Mouse (Mus musculus) Patski (cell line): ENCODE data around the gene Lypd6b. TPM values are rescaled to one million over a fixed set of nuclear protein-coding genes. Genes with fewer than 3 reads are reported as not detected.

Experiments used
- ATAC-seq: fragments of 100-300 bp; one replicate; pipeline ENCODE4 v1.8.0; 2021
- CTCF ChIA-PET: fragments of 350-600 bp; sonication (Branson Sonifier 250); formaldehyde crosslinking; loops from one replicate; lab custom pipeline; 2022; ENCODE audit warnings: inconsistent platforms; lab: Charles Lee
- POLR2A ChIA-PET: fragments of 350-600 bp; sonication (Branson Sonifier 250); formaldehyde crosslinking; loops from one replicate; lab custom pipeline; 2022; ENCODE audit warnings: antibody characterized with exemption, inconsistent platforms; lab: Charles Lee
- DNase-seq: peaks from one replicate; pipeline ENCODE4 v3.0.0-alpha.2; 2011; ENCODE audit warnings: low read depth, low spot score
- H3K27me3 ChIP-seq: fragments of 371-371 bp; one replicate; pipeline ENCODE4 v1.5.1; 2021
- CTCF ChIP-seq: fragments of 100-300 bp; IDR thresholded peaks from one replicate; pipeline ENCODE4 v1.5.1; 2021
- in situ Hi-C: fragments of 300-500 bp; cut with MboI; formaldehyde crosslinking; loops from 3 replicates; pipeline ENCODE4 v1.11.1; 2018; ENCODE audit warnings: low pct_unique_long_range_greater_than_20kb, mixed read lengths
- polyA plus RNA-seq: library from polyadenylated mRNA; unstranded; gene quantifications from one replicate; pipeline ENCODE4 v1.2.3, GENCODE M21; 2021

Lypd6b gene
- polyA plus RNA-seq, 1 experiment from 2014 or later: 0.03 TPM

DNA sequence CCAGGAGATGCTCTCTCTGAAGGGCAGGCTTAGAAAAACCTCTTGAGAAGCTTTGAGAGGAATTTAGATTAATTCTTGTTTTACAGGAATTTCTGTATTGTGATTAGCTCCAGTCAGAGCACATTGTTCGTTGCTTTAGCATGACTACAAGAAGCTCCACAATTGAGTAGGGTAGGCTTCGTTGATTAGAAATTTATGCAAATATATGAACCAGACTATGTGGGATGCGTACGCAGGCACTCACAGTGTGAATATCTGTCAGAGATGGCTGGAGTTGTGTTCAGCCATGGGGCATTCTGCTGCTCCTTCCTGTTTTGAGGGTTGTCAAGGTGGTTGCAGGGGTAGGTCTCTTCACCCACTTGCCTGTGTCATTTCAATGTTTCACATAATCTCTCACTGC is 100.9 kb downstream of the Lypd6b start:
- DNase-seq (no peak), ATAC-seq (no peak)
- no peaks in the 10 kb centered on the region for H3K27me3 ChIP-seq
- TF ChIP-seq CTCF: no peak
- in situ Hi-C loops: no loop called here
- CTCF ChIA-PET: interaction anchor here (0.9 kb wide), 1 partner anchor 22 kb away, joined by 3 read pairs; no protein-coding TSS in a partner anchor
- POLR2A ChIA-PET: no interaction called here

DNA sequence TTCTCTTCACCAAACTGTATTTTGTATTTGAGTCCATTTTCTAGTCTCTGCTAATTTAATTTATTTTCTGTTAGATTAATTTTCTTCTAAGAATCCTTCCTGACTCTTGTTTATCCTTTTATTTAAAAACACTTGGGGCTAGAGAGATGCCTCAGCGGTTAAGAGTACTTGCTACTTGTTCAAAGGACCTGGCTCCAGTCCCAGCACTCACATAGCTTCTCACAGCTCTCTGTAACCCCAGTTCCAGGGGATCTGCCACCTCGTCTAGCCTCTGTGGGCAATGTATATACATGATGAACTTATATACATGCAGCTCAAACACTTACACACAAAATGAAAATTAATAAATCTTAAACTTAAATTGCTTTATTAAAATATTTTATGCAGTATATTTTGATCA is 103.2 kb downstream of the Lypd6b start:
- H3K27me3 ChIP-seq: no peaks in the 10 kb centered on the region
- no peak for TF ChIP-seq CTCF
- in situ Hi-C loops: no loop called here
- DNase-seq: no peak
- no peak for ATAC-seq
- CTCF ChIA-PET: interaction anchor here (1.3 kb wide), 1 partner anchor 9 kb away, joined by 3 read pairs; no protein-coding TSS in a partner anchor
- POLR2A ChIA-PET: no interaction called here

DNA sequence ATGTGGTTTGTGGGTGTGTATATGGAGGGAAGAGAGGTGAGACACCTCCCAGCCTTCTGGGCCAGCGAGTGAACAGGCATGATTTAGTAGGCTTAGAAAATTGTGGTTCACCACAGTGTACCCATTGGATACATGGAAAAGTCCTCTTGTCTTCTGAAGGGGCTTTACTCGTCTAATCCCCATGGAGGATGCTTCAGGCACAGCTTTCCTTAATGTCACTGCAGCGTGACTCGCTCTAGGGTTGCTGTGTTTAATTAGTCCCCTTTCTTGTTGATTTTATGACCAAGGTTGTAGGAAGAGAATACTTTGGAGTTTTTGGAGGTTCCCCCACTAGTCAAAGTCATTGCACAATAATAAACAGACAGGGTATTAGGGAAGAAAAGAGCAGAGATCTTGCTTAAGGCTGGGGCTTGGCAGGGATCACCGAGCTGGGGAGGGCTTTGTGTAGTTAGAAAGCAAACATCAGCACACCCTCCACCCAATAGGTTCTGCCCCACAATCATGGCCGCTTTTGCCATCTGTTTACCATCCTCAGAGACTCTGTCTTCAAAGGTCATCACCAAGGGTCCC is 122.4 kb downstream of the Lypd6b start:
- peak; percentile 83 for DNase-seq
- no peaks in the 10 kb centered on the region for H3K27me3 ChIP-seq
- ChIA-PET POLR2A (interaction anchor here (0.8 kb wide), 1 partner anchor 41 kb away, joined by 3 read pairs; no protein-coding TSS in a partner anchor), CTCF (interaction anchor here (0.9 to 1.4 kb wide), 2 partner anchors 21 to 354 kb away, joined by 3 read pairs; no protein-coding TSS in a partner anchor)
- no peak for TF ChIP-seq CTCF
- ATAC-seq: peak; percentile 33
- in situ Hi-C loops: loop anchor here (5.0 to 25.0 kb wide), 3 partner anchors 143 to 1227 kb away; partner anchors contain the start of gene Rnd3

DNA sequence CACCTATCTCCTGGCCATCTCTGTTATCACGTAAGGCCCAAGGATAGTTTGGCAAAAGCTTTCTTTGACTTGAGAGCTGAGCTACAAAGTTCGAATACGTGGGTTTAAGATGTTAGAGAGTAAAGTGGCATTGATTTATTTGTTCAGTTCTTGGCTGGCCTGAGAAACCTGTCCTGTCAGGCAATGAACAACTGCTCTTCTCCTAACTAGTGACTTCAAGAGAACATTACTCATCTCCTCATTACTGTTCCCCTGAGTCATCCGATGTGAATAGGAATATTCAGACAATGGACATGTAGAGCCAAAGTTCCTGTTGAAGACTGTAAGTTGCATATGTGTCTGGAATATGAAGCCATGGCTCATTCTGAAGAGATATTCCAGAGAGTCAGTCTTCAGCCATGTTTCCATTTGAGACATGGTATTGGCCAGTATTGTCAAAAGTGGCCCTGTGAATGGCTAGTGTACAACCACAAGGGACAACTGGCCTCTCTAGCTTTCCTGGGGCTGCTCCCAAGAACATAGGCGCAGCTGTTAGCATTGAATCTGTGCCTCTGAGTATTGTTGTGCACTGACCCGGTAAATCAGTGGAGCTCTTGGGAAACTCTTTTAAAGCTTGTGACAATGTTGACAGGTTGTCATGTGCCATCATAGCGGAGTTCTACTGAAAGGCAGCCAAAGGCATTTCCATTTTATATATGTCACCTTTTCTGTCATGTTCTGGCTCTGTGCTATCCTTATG is 124.0 kb downstream of the Lypd6b start:
- in situ Hi-C loops: loop anchor here (5.0 to 25.0 kb wide), 3 partner anchors 144 to 1226 kb away; partner anchors contain the start of gene Rnd3
- ATAC-seq (no peak), DNase-seq (no peak)
- TF ChIP-seq CTCF: no peak
- POLR2A ChIA-PET: interaction anchor here (0.6 kb wide), 1 partner anchor 337 kb away, joined by 3 read pairs; no protein-coding TSS in a partner anchor
- no peaks in the 10 kb centered on the region for H3K27me3 ChIP-seq
- CTCF ChIA-PET: interaction anchor here (1.1 to 2.2 kb wide), 4 partner anchors 23 to 148 kb away, joined by 3 to 8 read pairs (median 4); no protein-coding TSS in a partner anchor

DNA sequence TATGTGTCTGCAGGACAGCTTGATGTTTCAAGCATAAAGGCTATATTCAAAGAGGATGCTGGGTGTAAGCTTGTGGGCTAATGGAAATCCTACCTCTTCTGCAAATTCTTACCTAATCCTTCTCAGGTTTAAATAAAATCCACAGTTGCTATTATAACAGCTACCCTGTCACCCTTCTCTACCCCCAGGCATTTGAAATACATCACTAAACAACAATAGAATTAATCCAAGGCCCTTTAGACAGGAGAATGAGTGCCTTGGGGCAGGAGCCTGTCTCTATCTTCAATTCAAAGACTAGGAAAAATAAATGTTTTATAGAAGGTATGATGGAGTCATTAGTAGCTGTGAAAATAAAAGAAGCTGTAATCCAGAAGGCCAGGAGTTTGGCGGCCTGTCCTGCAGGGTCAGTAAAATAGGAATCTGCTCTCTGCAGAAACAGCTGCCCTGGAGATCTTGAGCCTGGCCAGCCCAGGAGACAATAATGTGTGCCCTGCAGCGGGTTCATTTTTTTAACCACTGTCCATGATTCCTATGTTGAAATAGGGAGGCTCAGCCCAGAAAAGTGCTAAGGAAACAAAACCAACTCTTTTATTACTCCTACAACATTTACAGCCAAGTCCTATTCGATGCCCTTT is 124.9 kb downstream of the Lypd6b start:
- in situ Hi-C loops: loop anchor here (5.0 to 25.0 kb wide), 3 partner anchors 145 to 1225 kb away; partner anchors contain the start of gene Rnd3
- DNase-seq: peak; percentile 85
- ChIA-PET POLR2A (no interaction called here), CTCF (interaction anchor here (1.1 to 2.2 kb wide), 3 partner anchors 71 to 149 kb away, joined by 3 to 8 read pairs (median 4); no protein-coding TSS in a partner anchor)
- no peak for TF ChIP-seq CTCF
- peak; percentile 82 for ATAC-seq
- no peaks in the 10 kb centered on the region for H3K27me3 ChIP-seq

DNA sequence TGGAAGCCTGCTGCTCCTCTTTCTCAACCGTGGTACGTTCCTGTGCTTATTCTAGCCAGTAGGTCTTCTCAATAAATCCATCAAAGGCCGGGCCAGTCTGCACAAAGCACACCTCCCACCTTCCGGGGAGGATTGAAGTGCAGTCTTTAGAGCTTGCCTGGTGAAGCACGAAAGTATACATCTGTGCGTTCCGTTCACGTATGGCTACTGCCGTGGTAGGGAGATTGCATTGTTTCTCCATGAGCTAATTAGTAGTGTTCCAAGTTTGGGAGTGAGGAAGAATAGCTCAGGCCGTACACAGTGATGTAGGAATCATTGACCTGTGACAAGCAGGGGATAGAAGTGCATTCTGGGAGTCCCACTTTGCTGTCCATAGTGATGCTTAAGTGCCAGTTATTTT is 130.0 kb downstream of the Lypd6b start:
- DNase-seq: no peak
- no peak for TF ChIP-seq CTCF
- POLR2A ChIA-PET: interaction anchor here (0.6 kb wide), 1 partner anchor 1914 kb away, joined by 3 read pairs; no protein-coding TSS in a partner anchor

DNA sequence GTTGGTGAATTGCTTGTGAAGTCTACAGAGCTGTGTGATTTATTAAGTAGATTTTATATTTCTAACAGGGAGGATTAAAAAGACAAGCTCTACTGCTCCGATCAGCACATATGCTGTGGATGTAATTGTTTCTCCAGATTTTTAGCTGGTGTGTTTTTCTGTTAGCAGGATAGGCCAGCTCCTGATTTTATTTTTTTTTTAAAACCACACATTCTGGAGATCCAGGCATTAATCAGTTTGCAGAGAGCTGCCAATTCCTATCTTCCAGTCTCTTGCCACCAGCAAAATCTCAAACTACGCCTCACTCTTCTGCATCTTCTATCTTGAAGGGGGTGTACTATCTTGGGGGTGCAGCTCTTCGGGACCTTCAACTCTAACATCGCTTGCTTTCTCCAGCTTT is 130.6 kb downstream of the Lypd6b start:
- TF ChIP-seq CTCF: no peak
- ATAC-seq (no peak), DNase-seq (no peak)
- H3K27me3 ChIP-seq: no peaks in the 10 kb centered on the region
- in situ Hi-C loops: loop anchor here (25.0 kb wide), 2 partner anchors 344 to 1219 kb away; partner anchors contain the start of gene Rnd3
- ChIA-PET POLR2A (interaction anchor here (0.6 kb wide), 1 partner anchor 1913 kb away, joined by 3 read pairs; no protein-coding TSS in a partner anchor), CTCF (interaction anchor here (1.5 kb wide), 1 partner anchor 140 kb away, joined by 4 read pairs; no protein-coding TSS in a partner anchor)

More for the DNA sequence above, 130.0 kb downstream of the Lypd6b start:
- no peaks in the 10 kb centered on the region for H3K27me3 ChIP-seq
- ATAC-seq: no peak
- in situ Hi-C loops: loop anchor here (25.0 kb wide), 2 partner anchors 345 to 1220 kb away; partner anchors contain the start of gene Rnd3
- CTCF ChIA-PET: interaction anchor here (1.5 kb wide), 1 partner anchor 139 kb away, joined by 4 read pairs; no protein-coding TSS in a partner anchor

DNA sequence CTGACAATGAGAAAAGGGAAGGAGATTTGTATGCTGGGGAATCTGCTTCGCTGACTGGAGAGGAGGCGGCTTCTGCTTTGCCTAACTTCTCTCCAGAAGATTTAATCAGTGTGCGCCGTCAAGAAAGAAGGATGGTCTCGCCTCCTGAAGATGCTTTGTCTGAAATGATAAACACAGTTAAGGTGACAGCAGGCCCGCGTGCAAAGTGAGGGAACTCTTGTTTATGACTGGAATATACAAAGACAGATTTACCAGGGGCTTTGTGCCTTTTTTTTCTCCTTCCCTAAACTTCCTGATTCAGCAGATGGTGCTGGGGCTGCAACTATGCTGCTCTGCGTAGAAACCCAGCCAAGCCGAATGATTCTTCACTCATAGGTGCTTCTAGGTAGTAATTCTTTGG is 131.2 kb downstream of the Lypd6b start:
- TF ChIP-seq CTCF: no peak
- in situ Hi-C loops: loop anchor here (25.0 kb wide), 2 partner anchors 344 to 1219 kb away; partner anchors contain the start of gene Rnd3
- DNase-seq (no peak), ATAC-seq (no peak)
- ChIA-PET CTCF (no interaction called here), POLR2A (no interaction called here)
- H3K27me3 ChIP-seq: no peaks in the 10 kb centered on the region

DNA sequence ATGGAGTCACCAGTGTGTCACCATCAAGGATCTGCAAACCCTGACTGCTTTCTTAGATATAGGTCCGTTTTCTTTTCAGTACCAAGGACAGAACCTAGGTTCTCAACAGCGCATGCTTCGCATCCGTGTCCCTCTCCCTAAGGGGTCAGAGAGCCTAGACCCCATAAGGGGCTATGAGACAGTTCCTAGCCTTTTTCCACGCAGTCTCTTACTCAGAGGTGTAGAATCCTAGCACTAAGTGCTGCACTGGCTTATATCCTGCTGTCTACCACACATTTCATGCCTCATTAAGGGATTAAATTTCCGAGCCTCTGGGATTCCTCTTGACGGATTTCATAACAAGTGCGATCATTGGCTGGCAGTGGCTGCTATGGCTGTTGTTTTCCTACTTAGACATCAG is 134.5 kb downstream of the Lypd6b start:
- H3K27me3 ChIP-seq: no peaks in the 10 kb centered on the region
- in situ Hi-C loops: loop anchor here (25.0 kb wide), 2 partner anchors 340 to 1215 kb away; partner anchors contain the start of gene Rnd3
- ChIA-PET CTCF (no interaction called here), POLR2A (no interaction called here)
- DNase-seq (no peak), ATAC-seq (no peak)
- no peak for TF ChIP-seq CTCF

DNA sequence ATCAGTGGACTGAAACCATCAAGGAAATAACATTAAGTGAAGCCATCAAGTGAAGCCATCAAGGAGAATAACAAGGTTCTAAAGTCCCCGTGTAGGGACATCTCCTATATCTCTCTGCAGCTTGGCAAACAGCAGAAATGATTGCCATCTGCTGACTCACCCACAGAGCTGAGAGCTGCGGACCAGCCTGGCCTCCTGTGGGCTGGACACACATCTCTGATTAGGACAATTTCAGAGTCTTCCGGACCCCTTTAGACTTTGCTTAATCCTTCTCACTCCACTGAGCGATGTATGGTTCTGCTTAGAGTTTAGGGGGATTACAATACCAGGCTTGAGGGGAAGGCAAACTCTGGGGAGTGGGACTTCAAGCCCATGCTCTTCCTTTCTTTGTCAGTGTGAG is 135.3 kb downstream of the Lypd6b start:
- ATAC-seq (no peak), DNase-seq (no peak)
- POLR2A ChIA-PET: no interaction called here
- in situ Hi-C loops: loop anchor here (25.0 kb wide), 2 partner anchors 339 to 1214 kb away; partner anchors contain the start of gene Rnd3
- no peak for TF ChIP-seq CTCF
- CTCF ChIA-PET: interaction anchor here (1.0 kb wide), 1 partner anchor 9 kb away, joined by 3 read pairs; no protein-coding TSS in a partner anchor
- H3K27me3 ChIP-seq: no peaks in the 10 kb centered on the region
